Mouse (Mus musculus) mesoderm, embryonic 11.5 days (tissue): Measurements from ENCODE around the gene Rnf157.
"Not testable (repeated sequence)": the region's sequence is repeated elsewhere in the genome, so short reads cannot be mapped to it uniquely, and the experiment has no call there.

ENCODE experiments used
- DNase-seq: peaks from one replicate; pipeline ENCODE4 v3.0.0-alpha.2; 2012; ENCODE audit warnings: low read depth, low spot score

Gene Rnf157

GRCm38 (mm10) chr11:116384171-116384570 lies 28.7 kb downstream of the Rnf157 start:
- DNase-seq, result no peak

- not testable (repeated sequence) for DNase-seq
Measured at GRCm38 (mm10) chr11:116383070-116383469, 29.8 kb downstream of the Rnf157 start.

- DNase-seq, result no peak
Measured at GRCm38 (mm10) chr11:116380767-116381166, 32.1 kb downstream of the Rnf157 start.

GRCm38 (mm10) chr11:116379530-116379929 lies 33.3 kb downstream of the Rnf157 start:
- no peak for DNase-seq

- no peak for DNase-seq
Measured at GRCm38 (mm10) chr11:116376945-116377661, 35.7 kb downstream of the Rnf157 start.

GRCm38 (mm10) chr11:116371894-116372450 lies 40.9 kb downstream of the Rnf157 start:
- DNase-seq, result no peak

- DNase-seq, result no peak
Measured at GRCm38 (mm10) chr11:116369633-116370032, 43.2 kb downstream of the Rnf157 start.

- no peak for DNase-seq
Measured at GRCm38 (mm10) chr11:116369051-116369450, 43.8 kb downstream of the Rnf157 start.

GRCm38 (mm10) chr11:116368116-116368515 lies 44.7 kb downstream of the Rnf157 start:
- DNase-seq, result peak; percentile 79

GRCm38 (mm10) chr11:116366647-116367046 lies 46.2 kb downstream of the Rnf157 start:
- DNase-seq, result no peak

GRCm38 (mm10) chr11:116366124-116366523 lies 46.7 kb downstream of the Rnf157 start:
- DNase-seq, result no peak

GRCm38 (mm10) chr11:116365432-116365831 lies 47.4 kb downstream of the Rnf157 start:
- no peak for DNase-seq

- no peak for DNase-seq
Measured at GRCm38 (mm10) chr11:116362015-116362414, 50.8 kb downstream of the Rnf157 start.

- DNase-seq, result not testable (repeated sequence)
Measured at GRCm38 (mm10) chr11:116360915-116361314, 51.9 kb downstream of the Rnf157 start.

- DNase-seq, result no peak
Measured at GRCm38 (mm10) chr11:116359652-116360051, 53.2 kb downstream of the Rnf157 start.

- DNase-seq, result no peak
Measured at GRCm38 (mm10) chr11:116358926-116359637, 53.8 kb downstream of the Rnf157 start.

GRCm38 (mm10) chr11:116354521-116354920 lies 58.3 kb downstream of the Rnf157 start:
- no peak for DNase-seq

- no peak for DNase-seq
Measured at GRCm38 (mm10) chr11:116353535-116353934, 59.3 kb downstream of the Rnf157 start.

GRCm38 (mm10) chr11:116351294-116351693 lies 61.5 kb downstream of the Rnf157 start:
- DNase-seq, result no peak

GRCm38 (mm10) chr11:116347955-116348354 lies 64.9 kb downstream of the Rnf157 start:
- no peak for DNase-seq

- no peak for DNase-seq
Measured at GRCm38 (mm10) chr11:116347012-116347411, 65.8 kb downstream of the Rnf157 start.

- DNase-seq, result no peak
Measured at GRCm38 (mm10) chr11:116342069-116342791, 70.6 kb downstream of the Rnf157 start.
